Mouse (Mus musculus): ENCODE measurements around the gene Clstn2.

The Clstn2 gene

DNA sequence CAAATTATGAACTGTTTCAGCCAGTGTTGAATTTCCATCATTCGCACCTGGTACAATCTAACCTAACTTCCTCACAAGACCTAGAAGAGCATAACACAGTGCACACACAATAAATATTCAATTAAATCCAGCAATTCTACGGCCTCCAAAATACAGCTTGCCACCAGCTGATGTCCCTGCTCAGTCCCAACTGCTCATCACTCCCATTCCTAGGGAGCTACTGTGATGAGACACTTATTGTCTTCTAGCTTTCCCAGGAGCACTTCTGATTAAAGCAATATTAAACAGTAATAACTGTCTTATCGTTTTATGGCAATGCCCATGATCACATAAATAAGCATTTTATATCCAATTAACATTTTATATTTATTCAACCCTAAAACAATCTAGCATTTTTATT lies 55.6 kb downstream of the Clstn2 start:
- no peak for TF ChIP-seq GATA4 (IDR thresholded peaks at IDR 0.05; ENCODE audit: insufficient replicate concordance, low read length)

DNA sequence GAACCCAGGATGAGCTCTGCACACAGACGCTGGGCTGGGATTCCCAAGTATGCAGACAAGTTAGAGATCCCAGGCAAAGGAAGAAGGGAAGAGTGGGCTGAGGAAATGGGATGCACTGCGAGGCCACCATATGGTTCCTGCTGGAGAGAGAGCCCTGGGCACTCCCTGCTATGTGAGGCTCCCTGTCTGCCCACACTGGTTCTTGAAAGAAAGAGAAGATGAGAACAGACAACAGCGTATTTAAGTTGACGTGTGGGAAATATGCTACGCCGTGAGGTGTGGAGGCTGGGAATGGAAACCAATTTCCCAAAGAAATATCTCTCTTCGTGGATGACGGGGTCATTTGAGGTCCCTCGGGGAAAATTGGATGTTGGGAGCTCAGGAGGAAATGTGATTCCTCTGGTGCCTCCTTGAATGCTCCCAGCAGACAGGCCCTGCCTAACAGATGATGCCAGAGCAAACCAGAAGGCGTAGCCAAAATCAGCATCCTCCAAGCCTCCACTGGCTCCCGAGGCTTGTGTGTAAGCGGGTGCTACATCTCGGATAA lies 58.1 kb downstream of the Clstn2 start:
- TF ChIP-seq GATA4 (IDR thresholded peaks at IDR 0.05; ENCODE audit: insufficient replicate concordance, low read length): no peak

- no peak for TF ChIP-seq GATA4 (IDR thresholded peaks at IDR 0.05; ENCODE audit: insufficient replicate concordance, low read length)
Measured at GRCm38 (mm10) chr9:97966691-97967090, 66.3 kb downstream of the Clstn2 start.

DNA sequence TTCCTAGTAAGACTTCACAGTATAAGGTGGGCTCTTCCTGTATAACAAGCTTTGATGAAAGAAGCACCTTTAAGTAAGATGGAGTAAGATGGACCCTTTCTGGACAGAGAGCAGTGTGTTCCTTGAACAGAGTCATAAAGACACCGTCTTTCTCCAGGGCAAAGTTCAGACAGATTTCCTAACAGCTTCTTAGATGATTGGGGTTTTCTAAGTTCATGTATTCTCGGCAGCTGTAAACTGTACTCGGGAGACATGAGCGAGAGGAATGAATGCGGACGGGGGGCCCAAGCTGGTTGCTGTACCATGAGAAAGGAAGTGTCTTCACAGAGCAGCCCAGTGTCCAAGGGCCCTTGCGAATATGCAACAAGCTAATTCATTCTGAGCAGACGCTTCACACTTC lies 75.5 kb downstream of the Clstn2 start:
- TF ChIP-seq GATA4 (IDR thresholded peaks at IDR 0.05; ENCODE audit: insufficient replicate concordance, low read length): no peak

DNA sequence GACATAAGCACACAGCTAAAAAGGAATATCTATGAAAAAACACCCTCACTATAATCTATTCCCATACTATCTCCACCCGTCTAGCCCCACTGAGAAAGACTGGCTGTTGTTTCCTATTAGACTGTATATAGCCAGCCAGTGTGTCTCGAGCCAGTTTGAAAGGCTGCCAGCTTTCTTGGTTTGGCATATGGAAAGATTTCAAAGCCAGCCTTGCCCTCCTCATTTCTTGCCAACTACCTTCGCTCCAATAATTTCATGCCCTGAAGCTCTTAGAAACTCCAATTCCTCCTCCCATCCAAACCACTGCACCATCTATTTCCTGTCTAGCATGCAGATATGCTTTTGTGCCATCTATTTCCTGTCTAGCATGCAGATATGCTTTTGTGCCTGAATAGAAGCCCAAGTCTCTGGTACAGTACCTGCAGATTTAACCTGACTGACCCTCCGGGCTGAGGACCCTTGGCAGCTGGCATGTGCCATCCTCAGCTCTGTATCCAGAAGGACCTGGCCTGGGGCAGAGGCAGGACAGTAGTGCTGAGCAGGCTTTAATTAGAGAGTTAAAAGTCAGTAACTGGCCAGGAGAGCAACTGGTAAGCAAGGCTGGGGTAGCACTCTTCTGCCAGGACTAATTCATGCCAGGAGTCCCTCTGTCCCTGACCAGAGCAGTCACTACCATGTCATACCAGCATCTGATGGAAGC lies 76.4 kb downstream of the Clstn2 start:
- TF ChIP-seq GATA4 (IDR thresholded peaks at IDR 0.05; ENCODE audit: insufficient replicate concordance, low read length): no peak

GRCm38 (mm10) chr9:97953746-97954359 lies 79.1 kb downstream of the Clstn2 start:
- TF ChIP-seq GATA4 (IDR thresholded peaks at IDR 0.05; ENCODE audit: insufficient replicate concordance, low read length): no peak

- no peak for TF ChIP-seq GATA4 (IDR thresholded peaks at IDR 0.05; ENCODE audit: insufficient replicate concordance, low read length)
Measured at GRCm38 (mm10) chr9:97950378-97951006, 82.5 kb downstream of the Clstn2 start.

DNA sequence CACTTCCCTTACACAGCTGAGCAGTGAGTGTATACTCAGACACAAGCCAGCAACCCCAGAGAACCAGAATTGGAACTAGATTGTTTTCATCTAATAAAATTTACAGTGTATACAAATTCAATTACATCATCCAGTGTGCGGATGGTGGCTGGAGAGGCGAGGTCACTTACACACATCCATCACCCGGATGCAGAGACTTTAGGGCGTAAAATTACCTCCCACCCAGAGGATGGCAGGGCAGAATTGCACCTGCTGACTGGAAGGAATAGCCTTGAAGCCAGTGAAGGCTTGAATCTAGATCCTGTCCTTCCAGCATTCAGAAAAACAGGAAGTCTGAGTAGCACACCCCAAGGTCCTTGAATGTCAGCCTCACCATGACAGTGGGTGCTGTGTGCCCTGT lies 113.7 kb downstream of the Clstn2 start:
- no peak for TF ChIP-seq GATA4 (IDR thresholded peaks at IDR 0.05; ENCODE audit: insufficient replicate concordance, low read length)

DNA sequence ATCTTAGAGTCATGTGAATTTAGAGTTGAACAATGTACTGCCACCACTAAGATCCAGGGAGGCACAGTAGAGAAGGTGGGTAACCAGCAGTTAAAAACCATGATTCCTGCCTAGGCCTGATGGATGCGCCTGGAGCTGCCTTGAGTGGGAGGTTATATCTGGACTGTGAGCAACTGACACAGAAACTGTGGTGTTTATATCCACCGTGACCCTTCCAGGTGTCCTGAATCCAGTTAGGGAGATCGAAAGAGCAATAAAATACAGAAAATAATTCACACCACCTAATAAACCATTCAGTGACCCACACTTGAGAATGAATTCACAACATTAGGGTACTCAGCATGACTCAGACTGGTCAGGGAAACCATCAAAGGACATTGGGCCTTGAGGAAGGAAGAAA lies 141.6 kb downstream of the Clstn2 start:
- no peak for TF ChIP-seq GATA4 (IDR thresholded peaks at IDR 0.05; ENCODE audit: insufficient replicate concordance, low read length)

GRCm38 (mm10) chr9:97883336-97883735 lies 149.6 kb downstream of the Clstn2 start:
- TF ChIP-seq GATA4 (IDR thresholded peaks at IDR 0.05; ENCODE audit: insufficient replicate concordance, low read length): no peak

GRCm38 (mm10) chr9:97867013-97867700 lies 165.8 kb downstream of the Clstn2 start:
- no peak for TF ChIP-seq GATA4 (IDR thresholded peaks at IDR 0.05; ENCODE audit: insufficient replicate concordance, low read length)

DNA sequence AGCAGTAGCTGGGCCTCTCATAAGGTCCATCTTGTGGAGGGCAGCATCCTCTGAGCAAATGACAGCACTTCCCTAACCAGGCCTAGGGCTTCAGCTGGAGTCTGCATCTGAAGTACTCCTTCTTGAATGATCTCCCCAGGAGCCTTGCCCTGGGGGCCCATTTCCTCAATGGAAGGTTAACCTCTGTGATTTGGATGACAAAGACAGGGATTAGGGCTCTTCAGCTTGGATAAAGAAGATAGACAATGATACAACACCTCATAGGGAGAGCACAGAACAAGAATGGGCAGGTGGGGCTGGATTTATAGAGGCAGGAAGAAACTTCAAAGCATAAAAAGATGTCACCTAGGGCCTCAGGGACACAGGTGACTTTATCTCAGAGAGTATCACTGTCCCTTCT lies 180.1 kb downstream of the Clstn2 start:
- TF ChIP-seq GATA4 (IDR thresholded peaks at IDR 0.05; ENCODE audit: insufficient replicate concordance, low read length): no peak

- TF ChIP-seq GATA4 (IDR thresholded peaks at IDR 0.05; ENCODE audit: insufficient replicate concordance, low read length): no peak
Measured at GRCm38 (mm10) chr9:97847873-97848838, 184.8 kb downstream of the Clstn2 start.

GRCm38 (mm10) chr9:97842054-97842453 lies 190.9 kb downstream of the Clstn2 start:
- no peak for TF ChIP-seq GATA4 (IDR thresholded peaks at IDR 0.05; ENCODE audit: insufficient replicate concordance, low read length)
